ENCODE assay signal across 14 mouse cellular contexts in the genomic region with DNA sequence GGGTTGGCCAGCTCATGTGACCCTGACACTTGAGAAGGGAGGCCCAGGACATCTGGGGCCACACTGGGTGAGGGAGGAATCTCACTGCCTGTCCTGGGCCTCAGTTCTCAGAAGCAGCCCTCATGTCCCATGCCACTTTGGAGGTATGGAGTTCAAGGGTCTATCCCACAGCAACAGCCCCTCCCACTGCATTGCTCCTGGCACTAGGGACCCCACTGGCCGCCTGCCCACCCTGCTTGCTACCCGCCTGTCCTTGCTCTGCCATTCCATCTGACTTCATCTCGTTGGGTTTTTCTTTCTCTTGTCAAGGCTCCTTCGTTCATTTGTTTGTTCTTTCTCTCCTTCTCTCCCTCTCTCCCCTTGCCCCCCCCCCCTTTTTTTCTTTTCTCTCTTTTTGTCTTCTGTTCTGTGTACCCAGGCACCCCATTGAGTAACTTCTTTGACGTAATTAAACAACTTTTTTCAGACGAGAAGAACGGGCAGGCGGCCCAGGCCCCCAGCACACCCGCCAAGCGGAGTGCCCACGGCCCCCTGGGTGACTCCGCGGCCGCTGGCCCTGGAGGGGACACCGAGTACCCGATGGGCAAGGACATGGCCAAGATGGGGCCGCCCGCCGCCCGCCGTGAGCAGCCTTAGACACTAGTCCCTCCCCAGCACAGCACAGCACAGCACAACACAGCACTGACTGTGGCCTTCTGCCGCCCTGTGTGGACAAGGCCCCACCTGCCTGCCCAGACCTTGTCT. TPM values are rescaled to one million over a fixed set of nuclear protein-coding genes. Genes with fewer than 3 reads are reported as not detected.
DNase-seq lines count a peak whose midpoint lies in the region; ATAC-seq and TF ChIP-seq lines count a peak whose summit lies in the region.
"Had no signal": no experiment of that assay in that cellular context is flagged by ENCODE, and none has a peak within 500 bp of the region (broad histone marks: within the 10 kb centered on the region; RNA-seq: fewer than 3 reads in every experiment).

No protein-coding gene starts in this region.

- no peak for TF ChIP-seq POLR2A in brain, embryonic 14.5 days (IDR thresholded peaks at IDR 0.05; ENCODE audit: borderline replicate concordance, extremely low read depth, insufficient read depth, insufficient read length, poor library complexity, severe bottlenecking)

- no peaks in the 10 kb centered on the region for H3K27me3 ChIP-seq in liver, embryonic 13.5 days
- H3K27me3 ChIP-seq in liver, embryonic 12.5 days (replicated peaks): no peaks in the 10 kb centered on the region
- no peaks in the 10 kb centered on the region for H3K27me3 ChIP-seq in intestine, embryonic 16.5 days (replicated peaks; ENCODE audit: control insufficient read depth, insufficient read depth, low read length)
- H3K27me3 ChIP-seq: embryonic facial prominence, embryonic 15.5 days; heart, embryonic 12.5 days had no signal

- peaks cover 16% of the 10 kb centered on the region; the same call in 1 of the 2 replicates for H3K36me3 ChIP-seq in liver, embryonic 13.5 days
- peaks cover 24% of the 10 kb centered on the region for H3K36me3 ChIP-seq in liver, embryonic 12.5 days
- no peaks in the 10 kb centered on the region for H3K36me3 ChIP-seq in intestine, embryonic 16.5 days (ENCODE audit: control insufficient read depth, insufficient read depth, low read length)

- TF ChIP-seq CTCF in brain, embryonic 14.5 days (IDR thresholded peaks at IDR 0.05; ENCODE audit: borderline replicate concordance, extremely low read depth, insufficient read depth, insufficient read length): no peak

- no peak overlapping the region for H3K4me3 ChIP-seq in liver, embryonic 13.5 days (replicated peaks)
- H3K4me3 ChIP-seq in liver, embryonic 12.5 days: no peak overlapping the region
- H3K4me3 ChIP-seq in intestine, embryonic 16.5 days (ENCODE audit: low read length): no peak overlapping the region
- H3K4me3 ChIP-seq: embryonic facial prominence, embryonic 15.5 days; heart, embryonic 12.5 days had no signal

- ATAC-seq in liver, embryonic 13.5 days (ENCODE audit: low read depth): peak; percentile 21; the same call in 1 of the 2 replicates
- no peak for ATAC-seq in liver, embryonic 12.5 days
- peak; percentile 24; the same call in 1 of the 2 replicates for ATAC-seq in intestine, embryonic 16.5 days
- ATAC-seq: liver, postnatal 0 days had no signal

- no peak overlapping the region for H3K27ac ChIP-seq in liver, embryonic 13.5 days
- H3K27ac ChIP-seq in liver, embryonic 12.5 days: no peak overlapping the region
- no peak overlapping the region for H3K27ac ChIP-seq in intestine, embryonic 16.5 days (ENCODE audit: low read length)
- H3K27ac ChIP-seq: embryonic facial prominence, embryonic 15.5 days had no signal

- H3K9ac ChIP-seq in liver, embryonic 13.5 days: no peak overlapping the region
- no peak overlapping the region for H3K9ac ChIP-seq in liver, embryonic 12.5 days
- H3K9ac ChIP-seq in intestine, embryonic 16.5 days (ENCODE audit: low read depth, low read length): no peak overlapping the region
- H3K9ac ChIP-seq: embryonic facial prominence, embryonic 15.5 days; heart, embryonic 12.5 days; liver, postnatal 0 days had no signal

- no peaks in the 10 kb centered on the region for H3K9me3 ChIP-seq in liver, embryonic 13.5 days (replicated peaks)
- no peaks in the 10 kb centered on the region for H3K9me3 ChIP-seq in liver, embryonic 12.5 days (replicated peaks)
- no peaks in the 10 kb centered on the region for H3K9me3 ChIP-seq in intestine, embryonic 16.5 days (ENCODE audit: control insufficient read depth, low read length)
- H3K9me3 ChIP-seq: embryonic facial prominence, embryonic 15.5 days; G1E; heart, embryonic 12.5 days had no signal

- H3K4me1 ChIP-seq in liver, embryonic 13.5 days (replicated peaks): no peaks in the 10 kb centered on the region
- no peaks in the 10 kb centered on the region for H3K4me1 ChIP-seq in liver, embryonic 12.5 days
- H3K4me1 ChIP-seq in intestine, embryonic 16.5 days (ENCODE audit: control insufficient read depth, insufficient read depth, low read length): no peaks in the 10 kb centered on the region

- H3K4me2 ChIP-seq in liver, embryonic 13.5 days: no peak overlapping the region
- no peak overlapping the region for H3K4me2 ChIP-seq in liver, embryonic 12.5 days
- no peak overlapping the region for H3K4me2 ChIP-seq in intestine, embryonic 16.5 days (ENCODE audit: low read depth, low read length)
- H3K4me2 ChIP-seq: embryonic facial prominence, embryonic 15.5 days; heart, embryonic 12.5 days had no signal

- DNase-seq in adrenal gland, postnatal 14 days: peak; percentile 53
- DNase-seq in adrenal gland, adult 8-10 months: no peak
- no peak for DNase-seq in liver, embryonic 13.5 days
- DNase-seq in brain, embryonic 14.5 days (ENCODE audit: low read depth): peak; percentile 31
- no peak for DNase-seq in frontal cortex, postnatal 25 days (ENCODE audit: low spot score in 2 of 2)
- no peak for DNase-seq in MN1 (ENCODE audit: low spot score)
- DNase-seq: kidney, postnatal 4 days; liver, postnatal 0 days; midbrain, embryonic 14.5 days had no signal

- WGBS in liver, embryonic 13.5 days (ENCODE audit: insufficient replicate concordance): 91% methylated on average over 19 of the region's 22 CpGs
- WGBS in liver, embryonic 12.5 days (ENCODE audit: insufficient replicate concordance): 83% methylated on average over 22 of the region's 22 CpGs
- WGBS in intestine, embryonic 16.5 days: 83% methylated on average over 22 of the region's 22 CpGs

RNA-seq across cellular contexts. Expression of gene Brsk2, which starts 52.2 kb away (rescaled TPM):
- total RNA-seq in adrenal gland, postnatal 14 days (2021): 3.0 and 4.0 TPM in 2 replicates
- 1 to 10 TPM; 2.0 to 4.1 (median 3.6) TPM for total RNA-seq in adrenal gland, adult 8-10 months (2022)
- 0.07 and 0.10 TPM in 2 replicates for polyA plus RNA-seq in liver, embryonic 13.5 days (2015; fragmentation: Nextera tagmentation; extraction: Ambion mirVana)
- polyA plus RNA-seq in liver, embryonic 12.5 days (2016; fragmentation: Nextera tagmentation; extraction: Ambion mirVana): 0.23 and 0.33 TPM in 2 replicates
- polyA plus RNA-seq in brain, embryonic 14.5 days (2012; rRNA removed): 179 and 184 TPM in 2 replicates
- polyA plus RNA-seq in intestine, embryonic 16.5 days (2015; fragmentation: Nextera tagmentation; extraction: Ambion mirVana): 0.98 and 1.3 TPM in 2 replicates
- polyA plus RNA-seq: G1E had no signal

RNA-seq across cellular contexts. Expression of gene Mob2, which starts 59.1 kb away (rescaled TPM):
- total RNA-seq in adrenal gland, postnatal 14 days (2021): 47.4 and 48.6 TPM in 2 replicates
- total RNA-seq in adrenal gland, adult 8-10 months (2022): 10 to 100 TPM; 52.8 to 65.8 (median 57.6) TPM
- polyA plus RNA-seq in liver, embryonic 13.5 days (2015; fragmentation: Nextera tagmentation; extraction: Ambion mirVana): 62.5 and 64.3 TPM in 2 replicates
- 62.9 and 64.6 TPM in 2 replicates for polyA plus RNA-seq in liver, embryonic 12.5 days (2016; fragmentation: Nextera tagmentation; extraction: Ambion mirVana)
- polyA plus RNA-seq in brain, embryonic 14.5 days (2012; rRNA removed): 39.4 and 46.5 TPM in 2 replicates
- polyA plus RNA-seq in intestine, embryonic 16.5 days (2015; fragmentation: Nextera tagmentation; extraction: Ambion mirVana): 57.8 and 64.4 TPM in 2 replicates

Comparison
In these comparisons a context has a peak if more than half of its experiments do, and no peak if none do; other contexts are left out.
1. DNase-seq: peak in adrenal gland, postnatal 14 days (single experiment) and brain, embryonic 14.5 days (single experiment); none in adrenal gland, adult 8-10 months (single experiment), liver, embryonic 13.5 days (single experiment), frontal cortex, postnatal 25 days (0 of 2) and MN1 (single experiment).
2. RNA of gene Brsk2, which starts 52.2 kb away (polyA plus RNA-seq): 179 to 184 TPM in brain, embryonic 14.5 days; 0.98 to 1.3 TPM in intestine, embryonic 16.5 days, 0.23 to 0.33 TPM in liver, embryonic 12.5 days and 0.07 to 0.10 TPM in liver, embryonic 13.5 days; every median in the first group is over 10 times any median in the second.